Mouse (Mus musculus): ENCODE data around the gene Slc30a7.

The Slc30a7 gene

GRCm38 (mm10) chr3:116006978-116007940 is at the start of gene Slc30a7, which contains the start of gene Extl2:
TSS of gene Slc30a7 (minus strand) at chr3:116007406.
TSS of gene Extl2 (plus strand) at chr3:116007462.
- DNase-seq: peak; percentile 82 to 91

GRCm38 (mm10) chr3:116047034-116047433 is 39.8 kb upstream of the Slc30a7 start:
- DNase-seq: no peak

GRCm38 (mm10) chr3:116046000-116046399 is 38.8 kb upstream of the Slc30a7 start:
- DNase-seq: no peak

DNA sequence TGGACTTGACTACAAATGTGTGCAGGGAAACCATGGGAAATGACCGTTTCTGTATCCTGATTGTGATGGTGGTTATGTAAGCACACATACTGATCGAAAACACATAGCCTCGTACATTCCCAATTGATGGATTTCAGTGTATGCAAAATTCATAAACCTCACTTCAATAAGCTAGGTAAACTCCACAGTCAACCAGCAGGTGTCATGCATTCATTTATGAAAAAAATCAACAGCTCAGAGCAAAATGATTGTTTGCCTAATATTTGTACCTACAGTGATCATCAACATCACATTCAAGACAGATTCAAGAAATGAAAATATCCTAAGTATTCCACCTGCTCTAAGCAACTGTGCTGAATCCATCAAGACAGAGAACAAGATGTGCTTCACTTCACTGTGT is 33.6 kb upstream of the Slc30a7 start:
- DNase-seq: peak in 1 of 2 experiments; percentile 32

- peak in 1 of 2 experiments; percentile 41 for DNase-seq
Measured at GRCm38 (mm10) chr3:116033871-116034222, 26.6 kb upstream of the Slc30a7 start.

DNA sequence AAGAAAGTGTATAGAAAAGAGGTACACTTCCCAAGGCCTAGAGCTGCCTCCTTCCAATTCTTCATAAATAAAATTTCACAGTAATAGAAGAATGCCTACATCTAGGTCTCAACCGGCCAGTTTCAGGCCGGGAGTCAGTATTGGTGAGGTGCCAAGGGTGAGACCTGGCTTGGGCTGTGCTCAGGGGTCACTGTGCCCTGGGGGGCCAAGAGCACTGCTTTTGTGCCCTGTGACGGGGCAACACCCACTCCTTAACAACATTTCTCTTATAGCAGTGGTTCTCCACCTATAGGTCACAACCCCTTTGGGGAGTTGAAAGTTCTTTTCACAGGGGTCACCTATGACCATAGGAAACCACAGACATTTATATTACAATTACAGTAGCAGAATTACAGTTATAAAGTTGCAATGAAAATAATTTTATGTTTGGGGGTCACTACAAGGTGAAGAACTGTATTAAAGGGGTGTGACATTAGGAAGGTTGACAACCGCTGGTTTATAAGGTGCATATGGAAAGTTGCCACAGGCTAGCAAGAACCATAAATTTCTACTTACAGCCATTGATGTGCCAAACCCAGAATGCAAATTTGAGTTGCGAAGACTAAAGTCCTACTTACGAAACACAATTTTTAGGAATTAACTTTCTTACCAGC is 26.1 kb upstream of the Slc30a7 start:
- no peak for DNase-seq

GRCm38 (mm10) chr3:116030152-116030788 is 23.1 kb upstream of the Slc30a7 start:
- no peak for DNase-seq

- no peak for DNase-seq
Measured at GRCm38 (mm10) chr3:116026996-116027395, 19.8 kb upstream of the Slc30a7 start.

- no peak for DNase-seq
Measured at GRCm38 (mm10) chr3:116025701-116026100, 18.5 kb upstream of the Slc30a7 start.

DNA sequence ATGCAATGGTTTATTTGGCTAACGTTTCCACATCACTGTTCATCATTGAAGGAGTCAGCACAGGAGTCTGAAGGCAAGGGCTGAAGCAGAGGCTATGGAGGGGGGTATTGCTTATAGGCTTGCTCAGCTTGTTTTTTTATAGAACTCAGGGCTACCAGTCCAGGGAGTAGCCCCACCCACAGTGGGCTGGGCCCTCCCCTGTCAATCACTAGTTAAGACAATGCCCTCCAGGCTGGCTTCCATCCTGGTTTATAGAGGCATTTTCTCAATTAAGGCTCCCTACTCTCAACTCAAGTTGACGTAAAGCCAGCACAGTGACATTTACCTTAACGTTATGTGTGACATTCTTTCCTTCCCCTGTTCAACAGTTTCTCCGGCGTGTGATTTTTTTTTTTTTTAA is 17.5 kb upstream of the Slc30a7 start:
- peak in 1 of 2 experiments; percentile 18 for DNase-seq

GRCm38 (mm10) chr3:116024236-116024635 is 17.0 kb upstream of the Slc30a7 start:
- no peak for DNase-seq

DNA sequence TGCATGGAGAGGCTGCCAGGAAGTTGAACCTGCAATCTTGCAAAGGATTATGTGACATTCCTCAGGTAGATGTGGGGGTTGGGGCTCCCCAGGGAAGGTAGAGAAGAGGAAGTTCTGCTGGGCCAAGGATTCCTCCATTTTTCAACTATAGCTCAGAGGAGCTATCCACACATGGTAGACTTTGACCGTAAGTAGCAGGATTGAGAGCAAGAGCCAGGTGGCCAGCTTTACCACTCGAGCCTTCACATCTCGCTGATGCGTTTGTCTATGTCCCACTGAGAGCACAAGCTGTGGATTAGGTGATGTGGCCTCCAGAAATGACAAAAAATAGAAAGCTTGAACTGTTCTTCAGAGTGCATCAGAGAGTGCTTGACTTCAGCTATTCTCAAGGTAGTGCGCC is 11.9 kb upstream of the Slc30a7 start:
- peak in 1 of 2 experiments; percentile 8 for DNase-seq

- peak in 1 of 2 experiments; percentile 18 for DNase-seq
Measured at GRCm38 (mm10) chr3:116018606-116019005, 11.4 kb upstream of the Slc30a7 start.

DNA sequence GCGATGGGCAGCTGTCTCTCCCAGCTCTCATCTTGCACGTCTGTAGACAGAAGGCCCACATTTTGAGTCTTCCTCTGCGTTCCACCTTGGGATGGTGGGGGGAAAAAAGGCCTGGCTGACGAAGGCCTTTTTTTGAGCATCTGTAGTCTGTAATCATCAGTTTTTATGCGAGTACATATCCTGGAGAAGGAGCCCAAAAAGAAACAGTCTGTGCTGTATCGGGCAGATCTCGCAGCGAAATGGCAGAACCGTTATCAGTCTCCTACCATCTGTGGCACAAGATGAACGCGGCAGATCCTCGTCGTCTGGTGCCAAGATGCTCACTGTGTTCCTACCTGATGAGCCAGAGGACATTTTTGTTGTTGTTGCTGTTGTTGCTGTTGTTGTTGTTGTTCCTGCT is 8.9 kb upstream of the Slc30a7 start:
- DNase-seq: no peak

- no peak for DNase-seq
Measured at GRCm38 (mm10) chr3:116014901-116015300, 7.7 kb upstream of the Slc30a7 start.

GRCm38 (mm10) chr3:116009622-116010344 is 2.6 kb upstream of the Slc30a7 start:
- DNase-seq: no peak

- peak; percentile 85 to 86 for DNase-seq
Measured at GRCm38 (mm10) chr3:116007941-116008440, 785 bp upstream of the Slc30a7 start.

- DNase-seq: peak; percentile 13 to 37
Measured at GRCm38 (mm10) chr3:116006284-116006977, 775 bp downstream of the Slc30a7 start.

DNA sequence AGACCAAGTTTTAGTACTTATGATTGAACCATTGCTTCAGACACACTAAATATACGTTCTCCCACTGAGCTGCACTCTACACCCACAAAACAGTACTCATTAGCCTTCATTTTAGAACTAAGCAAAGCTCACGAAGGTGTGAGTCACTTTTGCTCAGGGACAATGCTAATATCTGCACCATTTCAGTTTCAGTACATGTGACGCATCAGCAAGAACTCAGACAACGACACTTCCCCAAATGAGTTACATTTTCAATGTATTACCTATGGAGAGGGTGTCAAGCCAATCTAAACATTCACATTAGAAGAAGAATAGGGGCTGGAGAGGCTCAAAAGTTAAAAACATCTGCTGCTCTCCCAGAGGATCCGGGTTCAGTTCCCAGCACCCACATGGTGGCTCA is 10.3 kb downstream of the Slc30a7 start:
- DNase-seq: no peak

DNA sequence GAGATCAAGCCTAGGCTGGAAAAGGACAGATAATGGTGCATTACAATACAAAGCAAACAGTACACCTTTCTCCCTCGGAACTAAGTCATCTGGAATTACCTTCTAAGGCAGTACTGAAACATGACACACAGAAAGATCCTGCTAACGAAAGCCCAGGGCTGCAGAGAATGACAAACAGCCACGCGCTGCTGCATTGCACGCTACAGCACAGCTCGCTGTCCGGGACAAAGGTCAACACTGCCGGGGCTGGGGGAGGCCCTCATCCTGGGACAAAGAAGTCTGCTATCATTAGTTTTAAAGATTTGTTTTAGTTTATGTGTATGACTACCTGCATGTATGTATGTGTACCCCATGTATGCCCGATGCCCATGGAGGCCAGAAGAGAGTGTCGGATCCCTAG is 14.2 kb downstream of the Slc30a7 start:
- peak; percentile 29 to 61 for DNase-seq

GRCm38 (mm10) chr3:115992588-115992987 is 14.6 kb downstream of the Slc30a7 start:
- DNase-seq: no peak

DNA sequence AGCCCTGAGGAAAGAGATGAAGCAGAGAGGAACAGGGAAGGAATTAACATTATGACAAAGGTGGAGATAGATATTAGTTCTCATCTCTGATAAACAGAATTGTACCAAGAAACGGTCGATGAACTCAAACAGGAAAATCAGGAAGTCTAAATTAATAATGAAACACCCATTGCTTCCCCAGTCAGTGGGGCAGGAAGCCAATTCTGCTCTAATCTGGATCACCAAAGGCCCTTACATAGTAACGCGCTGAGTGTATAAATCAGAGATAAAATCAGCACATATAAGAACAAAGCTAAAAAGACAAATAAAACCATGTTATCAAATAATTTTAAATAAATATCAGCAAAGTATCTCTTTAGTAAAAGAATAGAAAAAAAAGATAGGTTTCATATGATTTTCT is 15.1 kb downstream of the Slc30a7 start:
- peak; percentile 22 to 52 for DNase-seq
